Mouse (Mus musculus) CD4-positive naive resting alpha-beta T cell, adult 57 days (primary cell): Measurements from ENCODE around the gene Olfr119. TPM values are rescaled to one million over a fixed set of nuclear protein-coding genes. Genes with fewer than 3 reads are reported as not detected.

Experiments used
- total RNA-seq: library from RNA; stranded (reverse); gene quantifications from one replicate; pipeline ENCODE4 v1.2.4, GENCODE M21; 2023

The Olfr119 gene
- not detected for total RNA-seq

GRCm38 (mm10) chr17:37696264-37696663, at the start of gene Olfr119:
Olfr119 (plus strand) TSS chr17:37696564.

GRCm38 (mm10) chr17:37663682-37664081, 32.7 kb upstream of the Olfr119 start, which contains the start of gene Olfr117:
Olfr117 (minus strand) TSS chr17:37663782.

GRCm38 (mm10) chr17:37666688-37667087, 29.7 kb upstream of the Olfr119 start, which contains the start of gene Olfr118:
Olfr118 (plus strand) TSS chr17:37666988.

GRCm38 (mm10) chr17:37721508-37721907, 25.1 kb downstream of the Olfr119 start, which contains the start of gene Olfr120:
Olfr120 (plus strand) TSS chr17:37721808.

Other genes with a start within 250 kb of the Olfr119 start
- not detected for gene Olfr109, start 237.6 kb upstream of the Olfr119 start, total RNA-seq
- not detected for gene H2-M2, start 213.0 kb upstream of the Olfr119 start, total RNA-seq
- not detected for gene Olfr110, start 204.1 kb upstream of the Olfr119 start, total RNA-seq
- gene Olfr111, start 188.5 kb upstream of the Olfr119 start, total RNA-seq = not detected
- not detected for gene Olfr112, start 127.1 kb upstream of the Olfr119 start, total RNA-seq
- not detected for gene Olfr113, start 118.9 kb upstream of the Olfr119 start, total RNA-seq
- not detected for gene Olfr114, start 103.8 kb upstream of the Olfr119 start, total RNA-seq
- gene Olfr115, start 69.5 kb upstream of the Olfr119 start, total RNA-seq = not detected
- not detected for gene Olfr116, start 69.4 kb upstream of the Olfr119 start, total RNA-seq
- not detected for gene Olfr117, start 32.8 kb upstream of the Olfr119 start, total RNA-seq
- gene Olfr118, start 29.6 kb upstream of the Olfr119 start, total RNA-seq = not detected
- not detected for gene Olfr120, start 25.2 kb downstream of the Olfr119 start, total RNA-seq
- not detected for gene Olfr121, start 52.3 kb downstream of the Olfr119 start, total RNA-seq
- gene Olfr122, start 72.0 kb downstream of the Olfr119 start, total RNA-seq = not detected
- gene Olfr123, start 97.0 kb downstream of the Olfr119 start, total RNA-seq = not detected
- gene Olfr124, start 103.3 kb downstream of the Olfr119 start, total RNA-seq = not detected
- not detected for gene Olfr125, start 136.4 kb downstream of the Olfr119 start, total RNA-seq
- gene Olfr126, start 150.9 kb downstream of the Olfr119 start, total RNA-seq = not detected
- gene Olfr127, start 203.9 kb downstream of the Olfr119 start, total RNA-seq = not detected
- gene Olfr128, start 224.0 kb downstream of the Olfr119 start, total RNA-seq = not detected